Mouse (Mus musculus) layer of hippocampus, adult 18-20 months (tissue): ENCODE results near the gene Rpap2. TPM values are rescaled to one million over a fixed set of nuclear protein-coding genes. Genes with fewer than 3 reads are reported as not detected.
A peak's percentile ranks its signal among the peaks of the same experiment; 100 is the strongest.

Source experiments
- DNase-seq, 2 experiments: peaks; one replicate each; pipeline ENCODE4 v3.0.0; 2022; ENCODE audit warnings: low spot score in 2 of 2
- long read RNA-seq: library from polyadenylated mRNA; stranded (forward); transcript quantifications from one replicate; pipeline ENCODE4 v2.0.0, GENCODE M21; 2021
- total RNA-seq, 2 experiments: library from RNA; stranded (reverse); gene quantifications; 2 replicates each; pipeline ENCODE4 v1.2.3; 2021

The Rpap2 gene
- total RNA-seq, result 10 to 100 TPM; 22.4 to 24.9 TPM
- long read RNA-seq, transcript Rpap2-201 (13 exons, 2,268 nt), result major isoform, 10 of 39 reads
- long read RNA-seq, partial matches to known transcripts, result 15 of 39 reads
- long read RNA-seq, other reads (novel, unspliced or antisense), result 10 of 39 reads

DNA sequence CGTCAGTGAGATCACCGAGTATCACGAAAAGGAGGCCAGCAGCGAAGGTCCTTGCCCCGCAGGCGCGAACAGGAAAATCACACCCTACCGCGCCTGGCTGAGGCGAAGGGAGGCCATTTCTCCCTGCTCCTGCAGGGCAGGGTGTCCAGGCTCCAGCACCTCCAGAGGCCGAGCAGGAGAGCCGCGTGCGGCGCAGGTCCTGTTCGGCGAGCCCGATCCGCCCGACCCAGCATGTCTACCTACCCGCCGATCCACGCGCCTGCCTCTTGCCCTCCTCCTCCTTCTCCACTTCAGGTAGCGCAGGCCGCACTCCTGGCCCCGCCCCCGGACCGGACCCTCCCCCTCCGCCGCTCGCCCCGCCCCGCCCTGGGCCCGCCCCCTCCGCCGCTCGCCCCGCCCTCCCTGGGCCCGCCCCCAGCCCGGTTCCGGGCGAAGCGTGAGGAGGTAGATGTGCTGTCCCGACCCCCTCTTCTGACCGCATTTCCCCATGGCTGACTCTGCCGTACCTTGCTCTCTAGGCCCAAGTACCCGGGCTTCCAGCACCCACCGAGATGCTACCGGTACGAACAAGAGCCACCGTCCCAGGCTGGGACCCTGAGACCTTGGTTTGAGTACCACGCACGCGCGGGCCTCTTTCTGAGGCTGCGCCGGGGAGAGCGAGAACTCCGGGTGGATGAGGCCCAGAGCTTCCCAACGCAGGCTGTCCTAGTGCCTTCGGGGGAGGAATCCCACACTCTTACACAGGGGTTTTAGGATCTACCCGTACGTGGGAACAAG is at the start of gene Rpap2, which contains the start of gene Glmn:
Gene Rpap2 (plus strand): TSS at position 73 of the 777 bp plus-strand sequence.
Gene Glmn (minus strand): TSS at position 588 of the 777 bp plus-strand sequence.
- DNase-seq, result peak; percentile 69 to 84

DNA sequence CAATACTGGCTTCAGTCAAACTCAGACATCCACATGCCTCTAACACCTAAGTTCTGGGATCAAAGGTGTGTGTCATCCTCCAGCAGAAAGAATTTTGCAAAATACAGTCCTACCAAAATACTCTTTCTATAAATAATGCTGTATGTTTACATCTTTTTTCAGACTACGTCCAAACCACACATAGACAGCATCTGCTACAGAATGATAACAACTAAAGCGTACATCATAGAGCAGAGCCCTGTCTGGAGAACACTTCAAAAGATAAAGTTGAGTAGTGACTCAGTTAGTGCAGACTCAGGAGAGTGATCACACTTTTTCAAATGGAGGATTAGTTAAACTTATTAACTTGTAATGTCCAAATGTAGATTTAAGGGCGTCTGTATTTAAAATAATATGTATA is 49.2 kb upstream of the Rpap2 start:
- no peak for DNase-seq

DNA sequence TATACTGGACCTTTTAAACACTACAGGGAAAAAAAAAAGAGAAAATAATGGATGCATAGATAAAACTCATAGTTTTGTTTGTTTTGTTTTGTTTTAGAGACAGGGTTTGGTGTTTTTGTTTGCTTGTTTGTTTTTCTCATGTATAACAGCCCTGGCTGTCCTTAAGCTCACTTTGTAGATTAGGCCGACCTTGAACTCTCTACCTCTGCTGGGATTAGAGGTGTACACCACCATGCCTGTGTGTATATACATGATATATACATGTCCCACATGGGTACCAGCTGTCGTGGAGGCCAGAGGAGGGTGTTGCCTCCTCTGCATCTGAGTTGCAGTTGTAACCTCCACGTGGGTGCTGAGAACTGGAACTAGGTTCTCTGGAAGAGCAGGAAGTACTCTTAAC is 48.7 kb upstream of the Rpap2 start:
- DNase-seq, result no peak

DNA sequence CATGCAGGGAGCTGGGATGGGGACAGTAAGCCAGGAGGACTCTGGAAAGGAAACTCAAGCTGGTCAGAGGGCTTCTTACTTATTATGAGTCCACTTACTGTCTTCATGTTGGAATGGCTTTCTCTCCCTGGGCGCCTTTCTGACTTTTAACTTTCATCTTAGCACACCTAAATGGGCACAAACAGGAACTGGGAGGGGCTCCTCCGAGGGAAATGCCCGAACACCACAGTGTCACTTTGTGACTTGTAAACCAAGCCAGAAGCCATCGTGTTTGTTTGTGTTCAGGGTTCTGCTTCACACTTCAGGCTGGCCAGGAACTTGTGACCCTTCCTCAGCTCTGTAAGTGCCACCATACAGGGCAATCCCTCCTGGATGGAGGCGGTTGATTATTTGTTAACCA is 42.8 kb upstream of the Rpap2 start:
- DNase-seq, result no peak

DNA sequence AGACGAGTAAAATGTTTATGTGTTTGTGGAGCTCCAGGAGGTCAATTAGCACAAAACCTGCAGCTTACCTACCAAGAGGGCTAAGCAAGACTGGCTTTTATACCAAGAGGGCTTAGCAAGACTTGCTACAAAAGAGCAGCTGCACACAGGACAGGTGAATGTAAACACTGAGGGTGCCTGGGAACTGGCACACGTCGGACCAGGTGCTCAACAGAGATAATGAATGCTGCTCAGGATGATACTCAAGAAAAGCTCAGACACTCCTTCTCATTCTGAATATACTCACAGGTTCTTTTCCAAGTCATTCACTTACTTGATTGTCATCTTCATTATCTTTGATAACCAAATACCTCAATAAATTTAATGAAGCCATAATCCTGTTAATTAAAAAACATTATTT is 40.2 kb upstream of the Rpap2 start:
- no peak for DNase-seq

DNA sequence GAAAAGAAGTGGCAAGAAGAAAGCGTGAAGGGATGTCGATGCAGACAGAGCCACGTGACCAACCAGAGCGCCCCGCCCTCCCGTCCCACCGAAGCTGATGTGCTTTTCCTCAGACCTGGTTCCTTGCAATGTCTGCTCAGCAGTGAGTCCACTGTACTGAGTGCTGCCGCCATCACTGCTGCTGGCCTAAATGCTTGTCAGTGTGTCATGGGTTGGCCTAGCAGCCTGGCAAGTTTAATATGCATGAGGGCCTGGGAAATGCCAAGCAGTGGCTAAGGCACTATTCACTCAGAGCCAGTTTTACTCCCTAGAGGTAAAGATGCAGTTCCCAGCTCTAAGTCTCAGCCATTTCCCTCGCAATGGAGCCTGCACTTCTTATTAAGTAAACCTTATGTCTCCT is 28.0 kb upstream of the Rpap2 start:
- DNase-seq, result peak in 1 of 2 experiments; percentile 7

DNA sequence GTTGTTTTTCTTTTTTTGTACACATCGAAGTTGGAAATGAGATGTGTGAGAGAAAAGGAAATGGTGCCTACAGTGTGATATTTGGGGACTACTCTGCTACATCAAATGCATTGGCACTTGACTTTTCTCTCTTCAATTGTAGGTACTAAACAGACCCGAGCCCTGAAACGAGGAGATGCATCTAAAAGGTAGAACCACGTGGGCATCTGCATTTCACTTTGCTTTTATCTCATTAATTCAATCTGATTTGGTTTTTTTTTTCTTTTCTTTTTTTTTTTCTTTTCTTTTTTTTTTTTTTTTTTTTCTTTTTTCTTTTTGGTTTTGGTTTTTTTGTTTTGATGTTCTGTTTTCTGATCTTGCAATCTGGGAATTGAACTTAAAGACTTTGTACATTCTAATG is 1.2 kb downstream of the Rpap2 start:
- no peak for DNase-seq

DNA sequence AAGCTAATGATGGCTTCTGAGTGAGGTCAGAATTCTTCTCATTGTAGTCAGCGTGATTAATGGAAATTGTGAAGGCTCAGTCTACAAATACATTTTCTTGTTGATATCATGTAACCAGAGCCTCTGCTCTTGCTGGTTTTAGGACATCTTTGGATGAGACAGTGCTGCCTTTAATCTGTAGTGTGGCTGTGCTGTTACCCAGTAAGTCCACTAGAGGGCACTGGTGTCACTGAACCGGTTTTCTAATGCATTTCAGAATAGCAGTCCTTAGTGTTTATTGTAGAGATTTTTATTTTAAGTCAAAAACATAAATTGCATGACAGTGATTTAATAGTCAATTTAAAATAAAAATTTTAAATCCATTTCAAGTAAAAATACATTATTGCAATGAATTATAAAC is 14.1 kb downstream of the Rpap2 start:
- peak; percentile 57 to 83 for DNase-seq

DNA sequence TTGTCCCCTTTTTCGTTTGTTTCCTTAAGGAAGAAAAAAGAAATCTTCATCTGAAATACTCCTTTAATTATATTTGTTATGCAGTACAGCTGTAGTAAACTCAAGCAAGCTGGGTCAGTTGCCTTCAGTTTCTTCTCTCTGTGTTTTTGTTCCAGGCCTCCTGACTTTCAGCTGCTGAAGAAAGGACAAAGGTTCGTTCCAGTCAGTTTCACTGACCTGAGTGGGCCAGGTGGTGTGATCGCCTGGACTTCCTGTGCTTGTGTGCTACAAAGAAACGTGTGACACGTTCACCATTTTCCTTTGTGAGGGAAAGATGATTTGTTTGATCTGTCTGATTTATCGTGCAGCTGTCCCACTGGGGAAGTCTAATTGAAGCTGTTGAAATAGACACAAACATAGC is 20.8 kb downstream of the Rpap2 start:
- DNase-seq, result no peak

DNA sequence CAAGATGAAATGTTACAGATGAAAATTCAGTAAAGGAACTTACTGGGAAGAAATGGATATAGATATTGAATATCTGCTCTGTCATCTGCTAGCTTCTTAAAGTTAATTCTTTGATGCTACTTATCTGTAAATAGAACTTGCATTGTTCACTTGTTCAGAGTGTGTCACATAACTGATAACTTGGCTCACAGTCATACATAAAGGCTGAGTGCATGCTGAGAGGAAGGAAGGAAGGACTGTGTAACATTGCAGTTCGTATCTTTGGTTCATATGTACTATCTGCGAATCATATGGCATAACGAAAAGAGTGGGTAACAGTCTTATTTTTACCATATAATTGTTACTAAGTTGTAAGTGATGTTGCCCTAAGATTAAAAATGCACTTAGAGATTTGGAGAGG is 24.2 kb downstream of the Rpap2 start:
- no peak for DNase-seq

DNA sequence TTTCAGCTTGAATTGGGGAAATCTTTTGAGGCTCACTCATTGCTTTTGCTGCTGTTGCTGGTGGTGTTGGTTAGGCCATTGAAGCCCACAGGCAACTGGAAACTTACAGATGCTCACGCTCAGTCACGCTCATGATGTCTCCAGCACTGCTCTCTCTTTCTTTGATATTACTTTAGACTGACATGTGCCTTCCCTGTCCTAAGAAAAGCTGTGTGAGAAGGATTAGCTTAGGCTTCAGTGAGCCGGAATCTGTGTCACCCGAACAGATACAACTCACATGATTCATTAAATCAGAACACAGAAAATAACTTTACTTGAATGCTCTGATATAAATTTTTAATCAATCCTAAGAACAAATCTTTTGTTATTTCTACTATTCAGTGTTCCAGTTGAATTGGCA is 36.5 kb downstream of the Rpap2 start:
- DNase-seq, result no peak

DNA sequence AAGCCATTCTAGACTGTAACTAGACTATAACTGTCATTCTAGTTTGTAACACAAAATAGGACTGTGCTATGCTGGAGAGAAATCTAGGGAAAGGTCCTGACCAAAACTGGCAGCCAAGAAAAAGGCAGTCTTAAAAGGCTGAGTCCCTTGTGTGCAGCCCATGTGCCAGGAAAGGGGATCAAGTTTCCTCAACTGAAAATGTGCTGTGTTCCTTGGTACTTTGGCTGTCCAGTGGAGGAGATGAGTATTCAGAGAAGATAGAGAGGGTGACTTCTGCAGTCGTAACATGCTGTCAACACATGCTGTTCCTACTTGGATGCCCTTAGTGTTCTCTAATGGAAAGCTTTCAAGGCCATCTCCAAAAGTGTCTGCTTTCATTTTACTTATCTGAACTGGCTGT is 39.9 kb downstream of the Rpap2 start:
- no peak for DNase-seq

DNA sequence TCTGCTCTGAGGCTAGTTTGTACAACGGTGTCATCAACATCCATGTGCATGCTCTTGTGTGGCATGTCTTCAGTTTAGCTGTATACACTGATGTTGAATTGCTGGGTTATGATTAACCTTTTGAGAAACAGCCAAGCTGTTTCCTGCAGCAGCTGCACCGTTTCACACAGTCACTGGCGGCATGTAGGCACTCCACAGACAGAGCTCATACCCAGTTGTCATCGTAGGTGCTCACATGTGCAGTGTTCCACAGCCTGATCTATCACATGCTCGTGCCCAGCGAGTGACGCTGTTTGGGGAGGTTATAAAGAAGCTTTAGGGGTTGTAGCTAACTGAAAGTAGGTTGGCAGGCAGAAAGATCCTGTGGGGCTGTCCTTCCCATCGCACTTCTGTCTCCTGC is 41.2 kb downstream of the Rpap2 start:
- no peak for DNase-seq

DNA sequence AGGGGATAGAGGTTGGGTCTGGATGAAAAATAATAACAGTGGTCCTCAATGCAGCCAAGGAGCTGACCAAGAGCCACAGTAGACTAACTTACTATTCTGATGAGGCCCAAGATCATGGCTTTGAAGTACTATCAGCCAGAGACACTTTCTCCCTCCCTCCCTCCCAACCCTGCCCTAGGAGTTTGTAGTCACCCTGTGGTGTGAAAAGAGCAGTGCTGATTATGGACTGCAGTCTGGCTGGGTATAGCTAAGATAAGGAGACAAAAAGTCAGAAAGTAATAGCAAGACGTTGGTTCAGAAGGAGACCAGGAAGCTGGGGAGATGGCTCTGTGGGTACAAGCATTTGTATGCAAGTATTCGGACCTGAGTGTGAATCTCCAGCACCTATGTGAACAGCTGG is 47.4 kb downstream of the Rpap2 start:
- no peak for DNase-seq

DNA sequence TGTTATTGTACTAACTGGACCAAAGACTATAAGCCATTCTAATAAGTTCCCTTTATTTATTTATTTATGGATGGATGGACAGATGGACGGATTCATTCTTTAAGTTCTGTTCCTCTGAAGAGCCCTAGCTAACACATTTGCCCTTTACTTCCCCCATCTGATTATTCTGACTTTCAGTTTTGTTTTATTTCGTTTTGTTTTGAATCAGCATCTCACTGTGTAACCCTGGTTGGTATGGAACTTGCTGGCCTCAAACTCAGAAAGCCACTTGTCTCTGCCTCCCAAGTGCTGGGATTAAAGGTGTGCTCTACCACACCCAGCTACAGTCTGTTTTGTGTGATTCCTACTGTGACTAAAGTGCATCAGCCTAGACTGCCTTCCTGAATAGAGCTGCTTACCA is 48.8 kb downstream of the Rpap2 start:
- DNase-seq, result no peak

DNA sequence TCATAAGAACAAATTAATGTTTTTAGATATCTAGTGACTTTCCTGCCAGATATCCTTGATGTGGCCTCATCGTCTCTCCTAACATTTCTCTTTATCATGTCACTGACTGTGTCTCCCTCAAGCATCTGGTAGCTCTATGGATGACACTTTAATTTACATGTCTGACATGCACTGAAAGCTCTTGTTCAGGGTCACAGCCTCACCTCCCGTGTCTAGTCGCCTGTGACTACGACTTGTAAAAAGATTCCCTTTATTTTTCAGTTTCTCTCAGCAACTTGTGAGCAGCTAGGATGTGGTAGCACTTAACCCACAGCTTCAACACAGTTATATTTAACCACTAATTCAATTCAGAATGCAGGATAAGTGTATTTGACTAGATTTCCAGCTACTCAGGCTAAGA is 50.4 kb downstream of the Rpap2 start:
- no peak for DNase-seq

DNA sequence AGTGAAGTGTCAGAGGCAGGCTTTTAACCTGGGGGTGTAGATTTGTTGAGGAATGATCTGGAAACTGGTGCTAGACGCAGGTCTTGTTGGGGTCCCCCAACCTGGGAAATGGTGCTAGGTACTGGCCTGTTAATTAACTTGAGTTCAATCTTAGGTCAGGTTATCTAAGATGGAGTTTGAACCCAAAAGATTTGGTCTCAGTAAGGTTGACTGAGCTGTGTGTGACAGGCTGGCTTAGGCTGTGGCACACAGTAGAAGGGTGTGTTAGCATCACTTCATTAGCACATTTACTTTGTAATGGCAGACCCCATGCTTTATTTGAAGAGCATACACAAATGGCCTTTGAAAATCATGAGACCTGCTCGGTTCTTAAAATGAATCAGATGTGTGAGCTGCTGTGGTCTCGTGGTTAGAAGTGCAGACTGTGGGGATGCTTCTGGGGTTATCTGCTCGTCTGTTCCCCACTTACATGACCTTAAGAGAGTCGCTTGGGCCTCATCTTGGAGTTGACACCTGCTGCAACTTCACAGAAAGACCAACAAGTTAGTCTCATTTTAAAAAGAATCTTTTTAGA is 51.5 kb downstream of the Rpap2 start:
- no peak for DNase-seq

DNA sequence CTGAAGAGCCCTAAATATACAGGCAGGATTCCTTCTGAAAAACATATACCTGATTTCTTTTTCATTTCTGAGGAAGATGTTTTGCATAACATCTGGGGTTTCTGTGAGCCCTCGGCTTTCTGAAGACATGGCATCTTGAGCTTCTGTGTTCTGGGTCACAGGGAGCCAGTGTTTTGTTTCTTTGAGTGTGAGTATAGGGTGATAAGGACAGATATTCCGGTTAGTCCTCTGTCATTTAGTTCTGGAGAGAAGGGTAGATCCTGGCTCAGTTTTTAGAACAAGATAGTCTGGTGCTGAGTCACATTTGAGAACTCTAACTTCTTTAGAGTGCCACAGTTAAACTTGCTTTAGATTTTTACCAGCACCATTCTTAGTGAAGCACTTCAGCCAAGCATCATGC is 52.5 kb downstream of the Rpap2 start:
- no peak for DNase-seq

DNA sequence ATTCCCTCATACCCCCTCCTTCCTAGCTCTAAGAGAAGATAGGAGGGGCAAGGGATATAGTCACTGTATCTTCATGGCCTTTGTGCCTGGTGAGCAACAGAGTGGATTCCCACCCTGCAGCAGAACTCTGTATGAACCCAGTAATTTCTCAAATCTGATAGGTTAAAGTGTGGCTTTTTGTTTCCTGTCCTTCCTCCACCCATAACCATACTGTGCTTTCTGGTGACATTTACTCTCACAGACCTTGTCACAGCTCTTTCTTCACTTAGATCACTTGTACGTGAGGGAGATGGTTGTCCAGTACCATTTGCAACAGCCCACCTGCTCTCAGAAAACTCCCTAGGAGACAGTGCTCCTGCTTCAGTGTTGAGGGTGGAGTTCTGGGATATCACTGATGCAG is 53.3 kb downstream of the Rpap2 start:
- DNase-seq, result no peak

DNA sequence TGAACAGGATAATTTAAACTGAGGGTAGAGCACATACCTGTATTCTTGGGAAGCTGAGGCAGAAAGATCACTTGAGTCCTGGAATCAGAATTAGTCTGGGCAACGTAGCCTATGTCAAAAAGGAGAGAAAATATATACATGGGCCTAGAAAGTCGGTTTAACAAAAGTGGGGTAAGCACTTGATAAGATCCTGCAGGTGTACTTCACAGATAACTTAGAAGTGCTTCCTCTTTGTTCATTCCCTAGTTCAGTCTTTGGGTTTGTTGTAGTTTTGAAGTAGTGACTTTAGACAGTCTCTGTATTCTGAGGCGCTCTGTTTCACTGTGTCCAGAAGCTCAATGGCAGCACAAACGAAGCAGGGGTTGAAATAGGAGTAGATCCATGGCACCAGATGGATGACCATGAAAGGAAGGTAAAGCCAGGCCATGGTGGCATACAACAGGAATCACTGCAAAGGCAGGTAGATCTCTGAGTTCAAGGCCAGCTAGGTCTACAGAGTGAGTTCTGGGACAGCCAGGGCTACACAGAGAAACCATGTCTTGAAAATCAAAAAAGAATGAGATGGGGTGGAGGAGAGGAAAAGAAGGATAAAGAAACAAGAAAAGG is 55.0 kb downstream of the Rpap2 start:
- DNase-seq, result no peak

DNA sequence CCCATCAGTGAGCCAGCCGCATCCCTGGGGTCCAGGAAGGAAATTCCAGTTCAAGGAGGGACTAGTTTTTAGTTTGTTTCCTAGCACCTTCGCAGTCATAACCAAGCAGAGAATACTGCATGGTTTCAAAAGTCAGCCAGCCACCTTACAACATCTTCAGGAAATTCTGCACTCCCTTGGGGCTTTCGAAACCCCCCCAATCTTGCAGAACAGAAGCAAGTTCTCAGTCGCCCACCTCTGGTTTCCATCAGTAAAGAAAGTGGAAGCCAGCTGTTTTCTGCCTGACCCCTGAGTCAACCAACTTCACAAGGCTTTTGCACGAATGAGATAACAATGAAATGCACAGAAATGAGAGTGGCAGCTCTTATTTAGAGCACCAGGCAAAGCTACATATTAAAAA is 81.2 kb downstream of the Rpap2 start:
- no peak for DNase-seq

DNA sequence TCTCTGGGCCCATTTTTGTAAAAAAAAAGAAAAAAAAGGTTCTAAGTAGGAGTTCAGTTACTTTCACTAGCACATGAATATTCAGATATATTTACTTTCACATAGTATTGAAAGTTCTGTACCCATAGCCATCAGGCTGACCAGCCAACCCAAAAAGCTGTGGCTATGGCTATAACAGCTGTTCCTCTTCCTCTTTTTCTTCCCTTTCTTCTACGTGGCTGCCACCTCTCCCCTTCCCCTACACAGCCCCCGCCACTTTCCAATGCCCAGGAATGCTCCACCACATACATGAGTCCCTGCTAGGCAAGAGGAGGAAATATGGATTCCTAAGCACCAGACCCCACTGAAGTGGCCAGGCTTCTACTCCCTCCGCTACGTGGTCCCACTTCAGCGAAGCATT is 84.1 kb downstream of the Rpap2 start:
- DNase-seq, result no peak
